Mouse (Mus musculus): Measurements from ENCODE around the gene Ralgapa2. TPM values are rescaled to one million over a fixed set of nuclear protein-coding genes. Genes with fewer than 3 reads are reported as not detected.

Gene Ralgapa2
- polyA plus RNA-seq, 1 experiment: 26.6 TPM

GRCm38 (mm10) chr2:146551818-146552217 lies 39.7 kb upstream of the Ralgapa2 start:
- H3K36me3 ChIP-seq (ENCODE audit: control insufficient read depth, insufficient read depth, low read length, poor library complexity, severe bottlenecking): no peaks in the 10 kb centered on the region
- no peaks in the 10 kb centered on the region for H3K9me3 ChIP-seq (replicated peaks; ENCODE audit: control insufficient read depth, insufficient read depth, low read length, poor library complexity, severe bottlenecking)
- TF ChIP-seq CTCF (IDR thresholded peaks at IDR 0.05; ENCODE audit: low read depth, low read length): no peak
- no peak for TF ChIP-seq EP300 (IDR thresholded peaks at IDR 0.05; ENCODE audit: insufficient read depth, low read depth, low read length)
- no peak for TF ChIP-seq POLR2A (IDR thresholded peaks at IDR 0.05; ENCODE audit: insufficient read depth, low read length)
- no peaks in the 10 kb centered on the region for H3K4me1 ChIP-seq (ENCODE audit: control insufficient read depth, insufficient read depth, low read length)
- H3K27me3 ChIP-seq (ENCODE audit: control insufficient read depth, insufficient read depth, low read length, poor library complexity, severe bottlenecking): no peaks in the 10 kb centered on the region
- no peak overlapping the region for H3K27ac ChIP-seq (ENCODE audit: insufficient read depth, low read length)
- no peak overlapping the region for H3K4me3 ChIP-seq (ENCODE audit: low read depth, low read length)
- no peak overlapping the region for H3K9ac ChIP-seq (ENCODE audit: low read depth, poor library complexity, severe bottlenecking)

GRCm38 (mm10) chr2:146549111-146549776 lies 37.1 kb upstream of the Ralgapa2 start:
- Histone ChIP-seq H3K4me3 (ENCODE audit: low read depth, low read length) (no peak overlapping the region), H3K9ac (ENCODE audit: low read depth, poor library complexity, severe bottlenecking) (no peak overlapping the region), H3K27me3 (ENCODE audit: control insufficient read depth, insufficient read depth, low read length, poor library complexity, severe bottlenecking) (no peaks in the 10 kb centered on the region), H3K9me3 (replicated peaks; ENCODE audit: control insufficient read depth, insufficient read depth, low read length, poor library complexity, severe bottlenecking) (no peaks in the 10 kb centered on the region), H3K36me3 (ENCODE audit: control insufficient read depth, insufficient read depth, low read length, poor library complexity, severe bottlenecking) (no peaks in the 10 kb centered on the region), H3K27ac (ENCODE audit: insufficient read depth, low read length) (no peak overlapping the region), H3K4me1 (ENCODE audit: control insufficient read depth, insufficient read depth, low read length) (no peaks in the 10 kb centered on the region)
- TF ChIP-seq CTCF (IDR thresholded peaks at IDR 0.05; ENCODE audit: low read depth, low read length) (no peak), EP300 (IDR thresholded peaks at IDR 0.05; ENCODE audit: insufficient read depth, low read depth, low read length) (no peak), POLR2A (IDR thresholded peaks at IDR 0.05; ENCODE audit: insufficient read depth, low read length) (no peak)

- Histone ChIP-seq H3K9ac (ENCODE audit: low read depth, poor library complexity, severe bottlenecking) (no peak overlapping the region), H3K27me3 (ENCODE audit: control insufficient read depth, insufficient read depth, low read length, poor library complexity, severe bottlenecking) (no peaks in the 10 kb centered on the region), H3K9me3 (replicated peaks; ENCODE audit: control insufficient read depth, insufficient read depth, low read length, poor library complexity, severe bottlenecking) (peaks cover 3% of the 10 kb centered on the region; the same call in 1 of the 2 replicates), H3K36me3 (ENCODE audit: control insufficient read depth, insufficient read depth, low read length, poor library complexity, severe bottlenecking) (no peaks in the 10 kb centered on the region), H3K27ac (ENCODE audit: insufficient read depth, low read length) (no peak overlapping the region), H3K4me3 (ENCODE audit: low read depth, low read length) (no peak overlapping the region), H3K4me1 (ENCODE audit: control insufficient read depth, insufficient read depth, low read length) (no peaks in the 10 kb centered on the region)
- TF ChIP-seq CTCF (IDR thresholded peaks at IDR 0.05; ENCODE audit: low read depth, low read length): no peak
- TF ChIP-seq EP300 (IDR thresholded peaks at IDR 0.05; ENCODE audit: insufficient read depth, low read depth, low read length): no peak
- no peak for TF ChIP-seq POLR2A (IDR thresholded peaks at IDR 0.05; ENCODE audit: insufficient read depth, low read length)
Measured at GRCm38 (mm10) chr2:146544155-146544814, 32.1 kb upstream of the Ralgapa2 start.

- H3K9ac ChIP-seq (ENCODE audit: low read depth, poor library complexity, severe bottlenecking): no peak overlapping the region
- no peaks in the 10 kb centered on the region; the same call in 1 of the 2 replicates for H3K27me3 ChIP-seq (ENCODE audit: control insufficient read depth, insufficient read depth, low read length, poor library complexity, severe bottlenecking)
- no peaks in the 10 kb centered on the region for H3K4me1 ChIP-seq (ENCODE audit: control insufficient read depth, insufficient read depth, low read length)
- no peak overlapping the region for H3K4me3 ChIP-seq (ENCODE audit: low read depth, low read length)
- no peak for TF ChIP-seq EP300 (IDR thresholded peaks at IDR 0.05; ENCODE audit: insufficient read depth, low read depth, low read length)
- no peak for TF ChIP-seq CTCF (IDR thresholded peaks at IDR 0.05; ENCODE audit: low read depth, low read length)
- TF ChIP-seq POLR2A (IDR thresholded peaks at IDR 0.05; ENCODE audit: insufficient read depth, low read length): no peak
- H3K36me3 ChIP-seq (ENCODE audit: control insufficient read depth, insufficient read depth, low read length, poor library complexity, severe bottlenecking): no peaks in the 10 kb centered on the region
- H3K27ac ChIP-seq (ENCODE audit: insufficient read depth, low read length): no peak overlapping the region
- H3K9me3 ChIP-seq (replicated peaks; ENCODE audit: control insufficient read depth, insufficient read depth, low read length, poor library complexity, severe bottlenecking): no peaks in the 10 kb centered on the region
Measured at GRCm38 (mm10) chr2:146533118-146533949, 21.2 kb upstream of the Ralgapa2 start.

GRCm38 (mm10) chr2:146532493-146532892 lies 20.3 kb upstream of the Ralgapa2 start:
- Histone ChIP-seq H3K27ac (ENCODE audit: insufficient read depth, low read length) (no peak overlapping the region), H3K27me3 (ENCODE audit: control insufficient read depth, insufficient read depth, low read length, poor library complexity, severe bottlenecking) (no peaks in the 10 kb centered on the region; the same call in 1 of the 2 replicates), H3K4me1 (ENCODE audit: control insufficient read depth, insufficient read depth, low read length) (no peaks in the 10 kb centered on the region), H3K4me3 (ENCODE audit: low read depth, low read length) (no peak overlapping the region), H3K9me3 (replicated peaks; ENCODE audit: control insufficient read depth, insufficient read depth, low read length, poor library complexity, severe bottlenecking) (no peaks in the 10 kb centered on the region), H3K9ac (ENCODE audit: low read depth, poor library complexity, severe bottlenecking) (no peak overlapping the region), H3K36me3 (ENCODE audit: control insufficient read depth, insufficient read depth, low read length, poor library complexity, severe bottlenecking) (no peaks in the 10 kb centered on the region)
- TF ChIP-seq POLR2A (IDR thresholded peaks at IDR 0.05; ENCODE audit: insufficient read depth, low read length) (no peak), CTCF (IDR thresholded peaks at IDR 0.05; ENCODE audit: low read depth, low read length) (no peak), EP300 (IDR thresholded peaks at IDR 0.05; ENCODE audit: insufficient read depth, low read depth, low read length) (no peak)

Data from ES-Bruce4 (cell line).